Mouse (Mus musculus) embryonic facial prominence, embryonic 11.5 days (tissue): ENCODE data around the gene Scamp1. TPM values are rescaled to one million over a fixed set of nuclear protein-coding genes. Genes with fewer than 3 reads are reported as not detected.
A peak's percentile ranks its signal among the peaks of the same experiment; 100 is the strongest.

Experiments used
- ATAC-seq: fragments of 200-750 bp; cut with Nextera tagmentation; replicated peaks from 2 replicates; pipeline ENCODE4 v1.8.0; 2017; ENCODE audit warnings: low read depth; ENCODE audit not compliant: insufficient number of reproducible peaks, low FRiP score, low TSS enrichment
- DNase-seq: peaks from one replicate; pipeline ENCODE4 v3.0.0-alpha.2; 2015; ENCODE audit warnings: low spot score
- H3K27ac ChIP-seq: fragments of 300-500 bp; sonication (generic); replicated peaks from 2 replicates; pipeline ENCODE4 v1.5.1; 2014; ENCODE audit warnings: mild to moderate bottlenecking, low read depth, low read length, control low read depth
- H3K27me3 ChIP-seq: fragments of 300-500 bp; sonication (generic); 2 replicates; pipeline ENCODE4 v1.6.1; 2014; ENCODE audit warnings: mild to moderate bottlenecking, low read length, moderate library complexity, mixed read lengths; ENCODE audit not compliant: control insufficient read depth, insufficient read depth
- H3K36me3 ChIP-seq: fragments of 300-500 bp; sonication (generic); replicated peaks from 2 replicates; pipeline ENCODE4 v1.6.1; 2014; ENCODE audit warnings: low read depth, mild to moderate bottlenecking, low read length, moderate library complexity, mixed read lengths; ENCODE audit not compliant: control insufficient read depth, insufficient read depth
- H3K4me1 ChIP-seq: fragments of 300-500 bp; sonication (generic); 2 replicates; pipeline ENCODE4 v1.6.1; 2014; ENCODE audit warnings: low read length, mixed read lengths; ENCODE audit not compliant: control insufficient read depth, insufficient read depth
- H3K4me2 ChIP-seq: fragments of 300-500 bp; sonication (generic); 2 replicates; pipeline ENCODE4 v1.6.1; 2014; ENCODE audit warnings: low read depth, mild to moderate bottlenecking, control low read depth, low read length, moderate library complexity
- H3K4me3 ChIP-seq: fragments of 300-500 bp; sonication (generic); 2 replicates; pipeline ENCODE4 v1.5.1; 2014; ENCODE audit warnings: low read depth, low read length, control low read depth
- H3K9ac ChIP-seq: fragments of 300-500 bp; sonication (generic); replicated peaks from 2 replicates; pipeline ENCODE4 v1.6.1; 2014; ENCODE audit warnings: mild to moderate bottlenecking, control low read depth, low read length
- H3K9me3 ChIP-seq: fragments of 300-500 bp; sonication (generic); replicated peaks from 2 replicates; pipeline ENCODE4 v1.6.1; 2016; ENCODE audit warnings: mild to moderate bottlenecking, low read length, inconsistent platforms, mixed read lengths; ENCODE audit not compliant: control insufficient read depth
- WGBS: fragments of 180-500 bp; shearing (Covaris S2); extraction: QIAGEN DNeasy Blood & Tissue Kit; methylation state at CpG from one replicate; pipeline ENCODE4 v1.1.7; 2014; 5-methylcytosine and 5-hydroxymethylcytosine counted together
- polyA plus RNA-seq: library from polyadenylated mRNA; unstranded; fragments of >200 nt; fragmentation: Nextera tagmentation; extraction: Ambion mirVana; gene quantifications from 2 replicates; pipeline ENCODE4 v1.2.1, GENCODE M21; 2014

The Scamp1 gene
- polyA plus RNA-seq, 1 experiment from 2014 or later, result 26.2 TPM

DNA sequence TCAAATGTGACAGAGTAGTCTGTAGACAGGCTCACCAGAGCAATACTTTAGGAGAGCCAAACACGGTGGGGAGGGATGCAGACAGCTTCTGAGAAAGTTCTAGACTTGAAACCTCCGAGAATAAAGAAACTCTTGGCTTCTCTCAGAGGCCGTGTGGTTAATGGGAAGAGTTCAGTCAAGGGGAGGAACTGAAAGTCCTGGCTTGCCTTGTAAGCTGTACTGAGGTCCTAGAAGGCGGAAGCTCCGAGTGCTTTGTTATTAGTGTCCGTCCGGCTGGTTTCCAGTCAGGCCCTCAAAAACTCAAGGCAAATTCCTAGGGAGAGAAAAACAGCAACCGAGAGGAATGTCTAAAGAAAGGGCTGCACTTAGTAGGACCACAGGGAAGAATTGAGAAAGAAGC, 10.3 kb upstream of the Scamp1 start:
- DNase-seq, result no peak
- no peaks in the 10 kb centered on the region for H3K4me1 ChIP-seq
- no peak overlapping the region for H3K27ac ChIP-seq
- H3K36me3 ChIP-seq, result no peaks in the 10 kb centered on the region
- ATAC-seq, result no peak
- no peaks in the 10 kb centered on the region for H3K9me3 ChIP-seq
- no peaks in the 10 kb centered on the region for H3K27me3 ChIP-seq
- H3K4me3 ChIP-seq, result no peak overlapping the region
- 81% methylated on average over 8 of the region's 8 CpGs for WGBS
- no peak overlapping the region for H3K4me2 ChIP-seq
- no peak overlapping the region for H3K9ac ChIP-seq

DNA sequence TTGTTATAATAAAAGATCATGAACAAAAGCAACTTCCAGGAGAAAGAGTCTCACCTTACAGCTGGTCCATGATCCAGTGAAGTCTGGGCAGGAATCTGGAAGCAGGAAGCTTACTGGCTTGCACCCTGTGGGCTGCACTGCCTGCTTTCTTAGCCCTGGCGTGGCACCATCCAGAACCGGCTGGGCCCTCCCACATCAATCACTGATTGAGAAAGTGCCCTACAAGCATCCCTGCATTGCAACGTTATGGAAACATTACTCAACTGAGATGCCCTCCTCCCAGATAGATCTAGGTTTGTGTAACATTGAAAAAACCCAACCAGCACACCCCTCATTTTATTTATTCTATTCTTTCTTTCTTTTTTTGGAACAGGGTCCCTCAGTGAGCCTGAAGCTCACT, 9.2 kb upstream of the Scamp1 start:
- Histone ChIP-seq H3K27me3 (no peaks in the 10 kb centered on the region), H3K27ac (no peak overlapping the region), H3K36me3 (no peaks in the 10 kb centered on the region), H3K4me3 (no peak overlapping the region), H3K4me2 (no peak overlapping the region), H3K9ac (no peak overlapping the region), H3K9me3 (no peaks in the 10 kb centered on the region), H3K4me1 (no peaks in the 10 kb centered on the region)
- no peak for ATAC-seq
- no peak for DNase-seq
- WGBS, result 62% methylated on average over 3 of the region's 3 CpGs

DNA sequence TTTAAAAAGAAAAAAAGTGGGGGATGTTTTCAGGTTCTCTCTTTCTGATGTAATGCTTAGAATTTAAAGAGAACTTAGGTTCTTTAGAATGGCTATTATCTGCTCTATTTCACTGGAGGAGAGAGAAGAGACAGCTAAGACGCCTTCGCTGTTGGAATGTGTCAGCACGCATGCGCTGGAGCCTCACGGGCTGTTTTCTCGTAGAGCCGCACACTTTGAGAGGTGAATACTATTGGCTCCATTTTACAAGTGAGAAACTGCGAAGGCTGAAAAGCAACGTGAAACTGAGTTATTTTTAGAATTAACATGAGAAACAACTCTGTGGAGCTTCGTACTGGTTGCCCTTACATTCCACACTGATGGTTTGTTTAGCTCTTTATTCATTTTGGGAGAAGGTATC, 8.3 kb upstream of the Scamp1 start:
- no peaks in the 10 kb centered on the region for H3K36me3 ChIP-seq
- no peak overlapping the region for H3K4me3 ChIP-seq
- H3K27me3 ChIP-seq, result no peaks in the 10 kb centered on the region
- H3K27ac ChIP-seq, result no peak overlapping the region
- H3K4me2 ChIP-seq, result no peak overlapping the region
- no peak for ATAC-seq
- no peaks in the 10 kb centered on the region for H3K9me3 ChIP-seq
- WGBS, result 75% methylated on average over 10 of the region's 10 CpGs
- no peaks in the 10 kb centered on the region for H3K4me1 ChIP-seq
- H3K9ac ChIP-seq, result no peak overlapping the region
- DNase-seq, result no peak

DNA sequence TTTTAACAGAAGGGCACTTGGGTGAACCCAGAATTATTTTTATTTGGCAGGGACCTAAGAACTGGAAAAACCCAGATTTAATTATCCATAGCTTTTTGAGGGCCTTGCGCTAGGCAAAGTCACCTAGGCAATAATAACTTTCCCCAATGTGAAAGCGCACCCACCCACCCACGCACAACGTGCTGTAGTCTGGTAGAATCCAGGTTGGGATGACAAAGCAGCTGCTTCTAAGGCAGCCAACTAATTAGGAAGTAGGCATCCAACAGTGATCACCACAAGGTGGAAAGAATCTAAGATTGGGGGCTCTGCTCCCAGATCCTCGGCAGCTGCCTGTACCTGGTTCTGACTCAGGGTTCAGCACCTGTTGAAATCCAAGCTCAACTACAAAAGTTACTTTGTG, 538 bp upstream of the Scamp1 start:
- H3K4me1 ChIP-seq, result no peaks in the 10 kb centered on the region; the same call in 1 of the 2 replicates
- H3K4me3 ChIP-seq, result no peak overlapping the region; the same call in 1 of the 2 replicates
- no peak overlapping the region for H3K27ac ChIP-seq
- ATAC-seq (no peak), DNase-seq (no peak)
- no peaks in the 10 kb centered on the region for H3K27me3 ChIP-seq
- 44% methylated on average over 5 of the region's 5 CpGs for WGBS
- H3K4me2 ChIP-seq, result peak overlapping the region; percentile 79; the same call in 1 of the 2 replicates
- no peaks in the 10 kb centered on the region for H3K36me3 ChIP-seq
- H3K9ac ChIP-seq, result no peak overlapping the region
- H3K9me3 ChIP-seq, result no peaks in the 10 kb centered on the region

DNA sequence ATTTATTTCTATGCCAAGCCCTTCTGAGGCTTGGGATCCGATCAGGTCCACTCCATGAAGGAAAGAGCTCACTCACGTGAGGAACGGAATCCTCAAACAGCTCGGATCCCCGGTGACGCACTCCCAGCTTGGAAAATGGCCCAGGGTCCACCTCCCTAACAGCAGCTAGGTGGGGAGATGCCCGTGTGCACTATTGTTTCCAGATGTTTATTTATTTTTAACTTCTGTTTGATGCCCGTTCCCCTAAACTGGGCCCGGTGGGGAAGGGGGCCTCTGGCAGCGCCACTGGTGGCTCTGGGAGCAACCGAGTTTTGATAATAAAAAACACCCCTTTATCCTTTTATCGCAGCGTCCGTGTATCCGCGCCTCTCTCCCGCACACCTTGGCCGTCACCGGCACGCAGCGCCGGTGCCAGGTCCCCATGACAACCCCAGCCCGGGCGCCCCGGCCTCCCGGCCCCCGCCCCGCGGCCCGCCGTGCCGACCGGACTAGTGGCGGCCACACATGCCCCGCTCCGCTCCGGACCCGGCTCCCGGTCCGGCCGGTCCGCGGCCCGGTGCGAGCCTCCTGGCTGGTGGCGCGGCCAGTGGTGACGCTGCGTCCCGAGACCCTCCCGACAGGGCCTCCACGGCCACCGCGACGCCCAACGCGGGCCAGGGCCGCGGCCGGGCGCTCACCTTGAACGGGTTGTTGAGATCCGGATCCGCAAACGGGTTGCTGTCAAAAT, 951 bp downstream of the Scamp1 start:
- Histone ChIP-seq H3K36me3 (no peaks in the 10 kb centered on the region), H3K4me2 (peak overlapping the region; percentile 79), H3K9ac (peak overlapping the region; percentile 84), H3K27ac (peak overlapping the region; percentile 52; the same call in 1 of the 2 replicates), H3K4me3 (peak overlapping the region; percentile 92), H3K4me1 (no peaks in the 10 kb centered on the region; the same call in 1 of the 2 replicates), H3K9me3 (no peaks in the 10 kb centered on the region), H3K27me3 (no peaks in the 10 kb centered on the region)
- peak; percentile 68; the same call in 1 of the 2 replicates for ATAC-seq
- DNase-seq, result peak; percentile 68
- WGBS, result under 1% methylated on average over 60 of the region's 65 CpGs

DNA sequence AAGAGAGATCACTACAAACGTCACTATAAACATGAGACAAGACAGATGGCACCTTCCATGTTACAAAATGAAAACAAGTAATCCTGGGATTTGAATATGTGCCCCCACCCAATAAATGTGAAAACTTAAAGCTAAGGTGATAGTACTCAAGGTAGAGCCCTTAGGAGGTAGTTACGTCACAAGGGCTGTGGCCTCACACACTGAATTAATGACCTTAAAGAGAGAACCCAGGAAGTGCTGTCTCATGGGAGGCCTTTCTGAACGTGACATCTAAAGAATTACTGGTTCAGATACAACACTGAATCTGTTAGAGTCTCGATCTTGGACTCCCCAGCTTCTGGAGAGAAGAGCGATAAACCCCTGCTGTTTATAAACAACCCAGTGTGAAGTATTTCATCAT, 6.2 kb downstream of the Scamp1 start:
- 67% methylated on average over 5 of the region's 5 CpGs for WGBS
- ATAC-seq, result no peak

DNA sequence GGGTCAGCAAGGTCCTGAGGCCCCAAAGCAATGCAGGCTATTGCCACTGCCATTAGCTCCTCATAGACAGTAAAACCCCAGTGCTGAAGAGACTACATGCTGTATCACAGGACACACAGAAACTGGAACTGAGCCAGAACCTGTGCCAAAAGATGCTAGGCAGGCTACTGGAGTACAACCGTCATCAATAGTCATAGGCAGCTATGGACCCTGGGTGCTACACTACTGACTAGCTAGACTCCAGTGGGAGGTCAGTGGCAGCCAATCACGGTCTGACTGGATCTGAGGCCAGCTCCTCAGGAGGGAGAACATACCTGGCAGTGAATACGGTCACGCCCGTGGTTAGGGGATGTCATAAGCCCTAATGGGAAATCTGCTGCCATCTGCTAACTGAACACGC, 14.4 kb downstream of the Scamp1 start:
- no peak overlapping the region for H3K4me3 ChIP-seq
- H3K27ac ChIP-seq, result no peak overlapping the region
- no peak overlapping the region for H3K9ac ChIP-seq
- H3K36me3 ChIP-seq, result no peaks in the 10 kb centered on the region
- ATAC-seq, result no peak
- H3K4me1 ChIP-seq, result no peaks in the 10 kb centered on the region
- no peaks in the 10 kb centered on the region for H3K9me3 ChIP-seq
- WGBS, result 94% methylated on average over 6 of the region's 6 CpGs
- no peak for DNase-seq
- H3K4me2 ChIP-seq, result no peak overlapping the region
- no peaks in the 10 kb centered on the region for H3K27me3 ChIP-seq

More for the DNA sequence above, 6.2 kb downstream of the Scamp1 start:
- Histone ChIP-seq H3K9me3 (no peaks in the 10 kb centered on the region), H3K27me3 (no peaks in the 10 kb centered on the region), H3K4me2 (no peak overlapping the region), H3K9ac (no peak overlapping the region), H3K4me3 (no peak overlapping the region), H3K36me3 (no peaks in the 10 kb centered on the region), H3K4me1 (no peaks in the 10 kb centered on the region; the same call in 1 of the 2 replicates), H3K27ac (no peak overlapping the region)
- DNase-seq, result no peak

DNA sequence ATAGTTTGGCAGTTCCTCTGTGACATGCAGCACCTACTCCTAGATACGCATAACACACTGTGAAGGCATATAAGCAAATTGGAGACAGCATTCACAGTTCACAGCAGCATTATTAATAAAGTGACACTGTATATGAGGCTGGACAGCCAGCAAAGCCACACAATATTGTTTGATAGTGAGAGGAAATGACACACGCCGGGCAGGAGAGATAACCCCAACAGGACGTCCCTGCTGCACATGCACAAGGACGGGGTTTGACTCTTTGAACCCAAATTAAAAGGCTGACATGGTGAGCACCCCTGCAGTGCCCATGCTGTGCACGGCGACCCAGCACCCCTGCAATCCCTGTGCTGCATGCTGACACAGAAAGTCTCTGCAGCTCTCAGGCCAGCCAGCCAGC, 17.5 kb downstream of the Scamp1 start:
- 38% methylated on average over 7 of the region's 7 CpGs for WGBS
- H3K36me3 ChIP-seq, result no peaks in the 10 kb centered on the region

More for the DNA sequence above, 17.5 kb downstream of the Scamp1 start:
- no peak for ATAC-seq
- Histone ChIP-seq H3K9ac (no peak overlapping the region), H3K4me2 (no peak overlapping the region), H3K4me1 (no peaks in the 10 kb centered on the region), H3K27me3 (no peaks in the 10 kb centered on the region), H3K4me3 (no peak overlapping the region), H3K9me3 (no peaks in the 10 kb centered on the region), H3K27ac (no peak overlapping the region)
- DNase-seq, result no peak
